Mouse (Mus musculus) mesoderm, embryonic 11.5 days (tissue): ENCODE data around the gene Fam57b.
"Not testable (repeated sequence)": the region's sequence is repeated elsewhere in the genome, so short reads cannot be mapped to it uniquely, and the experiment has no call there.

Source experiments
- DNase-seq: peaks from one replicate; pipeline ENCODE4 v3.0.0-alpha.2; 2012; ENCODE audit warnings: low read depth, low spot score

Fam57b gene

DNA sequence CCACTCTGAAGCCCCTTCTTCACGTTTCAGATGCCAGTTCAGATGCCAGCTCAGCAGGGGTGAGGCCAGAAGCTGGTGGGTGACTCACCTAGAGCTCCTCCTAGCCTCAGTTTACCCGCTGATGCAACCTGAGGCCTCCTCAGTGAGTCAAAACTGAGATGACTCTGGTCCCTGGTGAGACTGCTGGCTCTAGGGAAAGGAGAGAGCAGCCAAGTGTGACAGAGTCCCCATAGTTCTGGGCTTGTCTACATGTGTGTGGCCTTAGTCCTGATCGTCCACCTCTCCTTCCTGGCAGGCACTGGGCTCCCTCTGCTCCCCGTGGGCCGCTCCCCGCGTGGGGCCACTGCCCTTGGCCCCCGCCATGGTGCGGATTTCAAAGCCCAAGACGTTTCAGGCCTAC is 20.0 kb upstream of the Fam57b start:
- DNase-seq: no peak

GRCm38 (mm10) chr7:126778147-126778546 is 19.3 kb upstream of the Fam57b start:
- DNase-seq: no peak

DNA sequence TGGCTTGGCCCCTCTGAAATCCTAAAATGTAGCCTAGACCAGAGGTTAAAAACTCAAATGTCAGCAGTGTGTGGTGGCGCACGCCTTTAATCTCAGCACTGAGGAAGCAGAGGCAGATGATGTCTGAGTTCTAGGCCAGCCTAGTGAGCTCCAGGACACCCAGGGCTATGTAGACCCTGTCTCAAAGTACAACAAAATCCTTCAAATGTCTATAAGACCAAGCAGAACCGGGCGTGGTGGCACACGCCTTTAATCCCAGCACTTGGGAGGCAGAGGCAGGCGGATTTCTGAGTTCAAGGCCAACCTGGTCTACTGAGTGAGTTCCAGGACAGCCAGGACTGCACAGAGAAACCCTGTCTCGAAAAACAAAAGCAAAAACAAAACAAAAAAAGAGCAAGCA is 18.4 kb upstream of the Fam57b start:
- DNase-seq: not testable (repeated sequence)

GRCm38 (mm10) chr7:126779983-126780970 is 17.2 kb upstream of the Fam57b start:
- DNase-seq: peak; percentile 92

GRCm38 (mm10) chr7:126780971-126781635 is 16.4 kb upstream of the Fam57b start, which contains the start of gene Tbx6:
Tbx6 (plus strand) TSS chr7:126781483.
- DNase-seq: no peak

DNA sequence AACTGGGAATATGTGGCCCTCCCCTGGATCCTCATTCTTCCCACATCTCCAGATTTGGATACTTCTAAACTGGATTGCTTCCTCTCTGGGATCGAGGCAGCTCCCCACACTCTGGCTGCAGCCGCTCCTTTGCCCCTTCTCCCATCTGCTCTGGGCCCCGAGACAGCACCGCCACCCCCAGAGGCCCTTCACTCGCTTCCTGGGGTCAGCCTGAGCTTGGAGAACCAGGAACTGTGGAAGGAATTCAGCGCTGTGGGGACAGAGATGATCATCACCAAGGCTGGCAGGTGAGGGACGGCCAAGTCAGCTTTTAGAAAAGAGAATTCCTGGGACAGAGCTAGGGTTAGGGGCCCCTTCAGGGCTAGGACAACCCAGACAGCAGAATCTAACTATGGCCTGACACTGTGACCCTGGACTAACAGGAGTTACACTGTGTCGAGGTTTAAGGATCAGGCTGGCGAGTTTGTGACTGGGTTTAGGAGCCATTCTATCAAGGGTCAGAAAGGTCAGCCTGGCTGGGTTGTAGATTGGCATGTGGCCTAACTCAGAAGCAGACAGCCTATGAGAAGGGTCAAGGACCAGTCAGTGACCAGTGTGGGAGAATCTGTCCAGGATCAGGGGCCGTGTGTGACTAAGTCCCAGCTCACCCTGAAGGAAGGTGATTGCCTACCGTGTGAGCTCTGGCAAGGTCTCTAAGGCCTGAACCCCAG is 15.7 kb upstream of the Fam57b start:
- no peak for DNase-seq

DNA sequence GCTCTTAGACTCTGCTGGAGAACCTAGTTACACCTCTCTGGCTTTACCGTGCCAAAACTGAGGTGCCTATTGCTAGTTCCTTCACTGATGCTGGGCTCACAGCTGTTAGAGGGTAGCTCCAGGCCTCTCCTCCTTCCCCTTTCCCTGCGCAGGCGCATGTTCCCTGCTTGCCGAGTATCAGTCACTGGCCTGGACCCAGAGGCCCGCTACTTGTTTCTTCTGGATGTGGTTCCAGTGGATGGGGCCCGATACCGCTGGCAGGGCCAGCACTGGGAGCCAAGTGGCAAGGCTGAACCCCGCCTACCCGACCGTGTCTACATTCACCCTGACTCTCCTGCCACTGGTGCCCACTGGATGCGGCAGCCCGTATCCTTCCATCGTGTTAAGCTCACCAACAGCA is 14.8 kb upstream of the Fam57b start:
- DNase-seq: no peak

GRCm38 (mm10) chr7:126784469-126784868 is 13.0 kb upstream of the Fam57b start:
- no peak for DNase-seq

DNA sequence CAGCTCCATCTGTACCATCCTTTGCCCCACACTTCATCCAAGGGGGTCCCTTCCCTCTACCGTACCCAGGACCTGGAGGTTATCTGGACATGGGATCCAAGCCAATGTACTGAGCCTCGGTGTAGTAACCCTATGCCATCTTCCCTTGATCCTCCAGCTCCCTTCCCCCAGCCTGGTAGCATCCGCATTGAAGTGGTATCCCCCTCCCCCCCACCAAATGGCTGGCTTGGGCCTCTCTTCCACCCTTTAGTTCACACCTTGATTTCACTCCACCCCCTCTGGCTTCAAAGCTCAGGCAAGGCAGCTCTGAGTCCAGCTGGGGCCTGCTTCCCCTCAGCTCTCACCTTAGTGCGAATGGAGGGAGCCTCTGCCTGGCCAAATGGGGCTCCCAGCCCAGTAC is 12.4 kb upstream of the Fam57b start:
- DNase-seq: no peak

GRCm38 (mm10) chr7:126786142-126786541 is 11.3 kb upstream of the Fam57b start:
- DNase-seq: no peak

DNA sequence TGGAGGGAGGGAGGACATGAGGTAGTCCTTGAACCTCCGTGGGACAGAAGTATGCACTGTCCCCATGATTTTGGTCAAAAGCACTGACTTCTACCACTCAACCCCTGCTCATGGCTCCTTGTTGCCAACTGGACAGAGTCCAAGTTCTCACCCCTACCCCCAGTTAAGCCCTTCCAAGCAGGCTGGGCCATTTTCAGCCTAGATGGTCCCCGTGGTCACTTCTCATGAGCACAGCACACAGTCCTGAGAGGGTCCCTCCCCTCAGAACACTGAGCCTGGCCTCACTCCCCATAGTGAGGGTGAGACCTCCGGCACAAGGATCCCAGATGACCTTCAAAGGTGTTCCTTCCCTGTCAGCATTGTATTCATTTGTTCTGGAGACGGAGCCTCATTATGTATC is 8.3 kb upstream of the Fam57b start:
- DNase-seq: no peak

- DNase-seq: peak; percentile 98
Observed at GRCm38 (mm10) chr7:126791851-126792720, 5.4 kb upstream of the Fam57b start, which contains the start of gene Ppp4c. Ppp4c (minus strand) TSS chr7:126792496.

- no peak for DNase-seq
Observed at GRCm38 (mm10) chr7:126792721-126793443, 4.6 kb upstream of the Fam57b start.

DNA sequence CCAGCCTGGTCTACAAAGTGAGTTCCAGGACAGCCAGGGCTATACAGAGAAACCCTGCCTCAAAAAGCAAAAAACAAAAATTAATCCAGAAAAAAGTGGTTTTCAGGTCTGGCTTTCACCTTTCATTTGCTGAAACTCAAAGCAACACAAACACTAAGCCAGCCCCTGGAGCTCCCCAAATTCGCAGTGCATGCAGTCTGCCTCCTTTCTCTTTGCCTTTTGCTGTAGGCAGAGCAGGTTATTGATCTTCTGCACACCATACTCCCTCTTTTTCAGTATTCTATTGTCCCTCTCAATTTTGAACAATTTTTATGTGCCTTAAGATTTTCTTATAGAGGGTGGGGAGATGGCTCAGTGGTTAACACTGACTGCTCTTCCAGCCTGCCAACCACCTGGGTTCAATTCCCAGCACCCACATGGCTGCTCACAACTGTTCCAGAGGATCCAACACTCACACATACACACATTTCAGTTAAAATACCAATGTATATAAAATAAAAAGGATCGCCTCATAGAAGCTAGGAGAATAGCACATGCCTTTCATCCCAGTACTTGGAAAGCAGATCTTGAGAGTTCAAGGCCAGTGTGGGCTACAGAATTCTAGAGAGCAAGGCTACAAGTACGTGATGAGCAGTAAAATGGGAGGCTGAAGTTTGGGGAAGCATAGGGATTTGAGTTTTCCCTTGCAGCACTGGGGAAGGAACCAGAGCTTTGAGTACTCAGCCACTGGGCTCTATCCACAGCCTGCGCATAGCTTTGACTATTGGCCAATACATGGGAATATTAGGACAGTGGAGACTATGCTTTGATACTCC is 3.8 kb upstream of the Fam57b start:
- no peak for DNase-seq

DNA sequence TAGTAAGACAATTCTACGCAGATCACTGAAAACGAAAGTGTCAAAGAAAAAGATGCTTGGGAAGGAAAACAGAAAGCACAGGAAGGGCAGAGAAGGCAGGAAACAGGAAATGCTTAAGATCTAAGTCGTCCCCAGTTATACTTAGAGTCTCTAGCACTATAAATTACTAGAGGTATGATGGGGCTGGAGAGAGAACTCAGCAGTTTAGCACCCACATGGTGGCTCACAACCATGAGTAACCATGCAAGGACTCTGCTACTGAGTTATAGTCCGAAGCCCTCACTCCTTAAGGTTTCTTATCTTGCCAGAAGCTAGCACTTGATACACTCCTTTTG is 3.2 kb upstream of the Fam57b start:
- no peak for DNase-seq

GRCm38 (mm10) chr7:126795387-126796317 is 1.8 kb upstream of the Fam57b start:
- DNase-seq: no peak

- no peak for DNase-seq
Observed at GRCm38 (mm10) chr7:126796350-126796932, 1.0 kb upstream of the Fam57b start.
